Mouse (Mus musculus) embryo, embryonic 10.5 days (tissue): ENCODE measurements around the gene Mcl1.
"Not testable (repeated sequence)": the region's sequence is repeated elsewhere in the genome, so short reads cannot be mapped to it uniquely, and the experiment has no call there.

Source experiments
- DNase-seq: peaks from one replicate; pipeline ENCODE4 v3.0.0-alpha.2; 2015; ENCODE audit warnings: low spot score

The Mcl1 gene

GRCm38 (mm10) chr3:95658236-95658867, at the start of gene Mcl1:
Mcl1 (plus strand) TSS chr3:95658788.
- DNase-seq, result peak; percentile 96

DNA sequence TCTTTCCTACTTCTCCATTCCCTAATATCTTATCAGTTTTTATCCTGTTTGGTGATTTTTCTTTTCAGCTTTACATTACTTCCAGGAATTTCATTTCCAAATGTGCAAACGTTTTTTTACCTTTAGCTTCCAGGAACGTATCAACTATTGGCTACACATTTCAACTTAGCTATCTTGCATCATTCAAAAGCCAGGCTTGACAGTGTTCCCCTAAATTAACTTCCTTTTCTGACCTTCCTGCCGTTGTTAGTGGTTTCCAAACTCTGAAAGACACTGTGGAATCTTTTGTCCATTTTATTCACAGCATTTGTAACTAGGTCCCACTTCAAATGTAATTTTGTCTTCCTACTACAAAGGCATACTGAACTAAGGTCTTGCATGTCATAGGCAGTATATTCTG, 49.4 kb upstream of the Mcl1 start:
- no peak for DNase-seq

GRCm38 (mm10) chr3:95613996-95614395, 44.6 kb upstream of the Mcl1 start:
- no peak for DNase-seq

DNA sequence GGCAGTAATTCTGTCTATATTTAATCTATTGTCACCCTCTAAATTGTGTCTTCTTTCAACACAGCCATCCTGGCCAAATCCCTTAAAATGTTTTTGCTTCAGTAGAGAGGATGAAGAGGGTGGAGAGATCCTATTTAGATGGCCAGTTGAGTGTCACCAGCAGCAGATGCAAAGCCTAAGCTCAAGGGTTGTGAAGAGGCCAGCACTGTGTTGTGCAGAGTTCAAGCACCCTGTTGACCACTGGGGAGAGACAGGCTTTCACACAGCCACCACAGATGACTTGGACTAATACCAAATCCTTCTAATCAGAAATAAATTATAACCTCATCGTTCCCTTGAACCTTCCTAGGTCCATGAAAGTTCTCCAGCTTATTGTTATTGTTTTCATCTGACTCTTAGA, 40.1 kb upstream of the Mcl1 start:
- DNase-seq, result no peak

- no peak for DNase-seq
These were observed 37.3 kb upstream of the Mcl1 start for GRCm38 (mm10) chr3:95621241-95621640.

GRCm38 (mm10) chr3:95622421-95622820, 36.2 kb upstream of the Mcl1 start:
- not testable (repeated sequence) for DNase-seq

GRCm38 (mm10) chr3:95623551-95623950, 35.0 kb upstream of the Mcl1 start:
- DNase-seq, result peak; percentile 21

DNA sequence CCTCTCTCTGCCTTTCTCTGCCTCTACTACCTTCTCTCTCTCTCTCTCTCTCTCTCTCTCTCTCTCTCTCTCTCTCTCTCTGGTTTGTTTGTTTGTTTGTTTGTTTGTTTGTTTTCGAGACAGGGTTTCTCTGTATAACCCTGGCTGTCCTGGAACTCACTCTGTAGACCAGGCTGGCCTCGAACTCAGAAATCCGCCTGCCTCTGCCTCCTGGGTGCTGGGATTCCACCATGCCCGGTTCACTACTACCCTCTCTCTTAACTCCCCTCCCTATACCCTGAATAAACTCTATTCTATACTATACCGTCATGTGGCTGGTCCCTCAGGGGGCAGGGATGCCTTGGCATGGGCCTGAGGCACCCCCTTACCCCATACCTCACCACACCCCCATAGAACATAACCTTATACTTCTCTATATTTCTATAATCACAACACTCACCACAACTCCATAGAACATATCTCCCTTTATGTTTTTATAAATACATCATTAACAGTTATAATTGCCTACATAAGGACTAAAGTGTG, 34.5 kb upstream of the Mcl1 start:
- DNase-seq, result not testable (repeated sequence)

- DNase-seq, result peak; percentile 100
These were observed 33.7 kb upstream of the Mcl1 start, which contains the start of gene Ensa for GRCm38 (mm10) chr3:95624628-95625503. Ensa (plus strand) TSS chr3:95624993.

DNA sequence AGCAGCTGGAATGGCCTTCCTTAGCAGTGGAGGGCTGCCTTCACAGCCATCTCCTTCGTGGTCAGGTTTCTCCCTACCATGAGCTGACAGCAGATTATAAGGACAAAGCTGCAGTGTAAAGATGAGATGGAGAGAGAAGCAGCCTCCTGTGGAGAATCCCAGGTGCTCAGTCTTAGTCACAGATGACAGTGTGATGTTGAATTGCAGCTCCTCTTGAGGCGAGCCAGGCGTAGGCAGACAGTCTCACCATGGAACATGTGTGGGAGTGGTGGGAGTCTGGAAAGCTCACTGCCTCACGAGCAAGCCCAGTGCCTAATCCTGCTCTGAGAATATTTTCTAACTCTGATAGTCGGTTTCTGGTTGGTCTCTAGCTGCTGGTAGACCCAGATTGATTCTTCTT, 30.8 kb upstream of the Mcl1 start:
- no peak for DNase-seq

DNA sequence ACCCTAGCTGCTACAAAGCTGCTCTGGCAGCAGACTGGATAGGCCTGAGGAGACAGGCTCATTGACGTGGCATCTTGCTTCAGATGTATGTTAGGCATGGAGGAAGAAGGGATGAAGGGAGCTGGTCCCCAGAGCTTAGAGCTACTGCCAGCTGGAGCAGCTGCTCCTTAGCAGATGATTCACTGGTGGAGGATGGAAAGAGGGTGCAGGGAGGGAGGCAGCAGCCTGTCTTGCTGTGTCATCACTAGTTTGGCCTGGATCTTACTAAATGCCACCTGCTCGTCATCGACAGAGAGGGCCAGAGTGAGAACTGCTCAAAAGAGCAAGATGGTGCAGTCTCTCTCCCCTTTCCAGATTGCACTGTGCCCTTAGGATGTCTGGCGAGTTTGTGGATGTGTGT, 28.8 kb upstream of the Mcl1 start:
- DNase-seq, result no peak

- no peak for DNase-seq
These were observed 27.7 kb upstream of the Mcl1 start for GRCm38 (mm10) chr3:95630856-95631255.

DNA sequence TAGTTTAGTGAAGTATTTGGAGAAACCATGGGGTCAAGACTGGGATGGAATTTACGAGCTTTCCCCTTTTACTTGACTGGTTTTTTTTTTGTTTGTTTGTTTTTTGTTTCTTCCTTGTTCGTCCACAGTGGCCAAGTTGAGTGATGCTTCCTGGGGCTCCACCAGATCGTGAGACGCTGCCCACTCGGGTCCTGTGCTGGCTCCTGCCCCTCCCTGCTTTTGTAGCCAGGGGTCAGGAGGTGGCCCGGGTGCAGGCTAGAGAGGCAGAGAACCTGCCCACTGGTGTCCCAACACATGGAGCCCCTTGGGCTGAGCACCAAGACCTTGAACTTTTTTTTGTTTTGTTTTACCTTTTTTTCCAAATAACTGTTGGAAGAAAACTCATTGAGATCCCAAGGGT, 27.3 kb upstream of the Mcl1 start:
- DNase-seq, result no peak

GRCm38 (mm10) chr3:95632648-95633588, 25.7 kb upstream of the Mcl1 start:
- DNase-seq, result peak; percentile 48

DNA sequence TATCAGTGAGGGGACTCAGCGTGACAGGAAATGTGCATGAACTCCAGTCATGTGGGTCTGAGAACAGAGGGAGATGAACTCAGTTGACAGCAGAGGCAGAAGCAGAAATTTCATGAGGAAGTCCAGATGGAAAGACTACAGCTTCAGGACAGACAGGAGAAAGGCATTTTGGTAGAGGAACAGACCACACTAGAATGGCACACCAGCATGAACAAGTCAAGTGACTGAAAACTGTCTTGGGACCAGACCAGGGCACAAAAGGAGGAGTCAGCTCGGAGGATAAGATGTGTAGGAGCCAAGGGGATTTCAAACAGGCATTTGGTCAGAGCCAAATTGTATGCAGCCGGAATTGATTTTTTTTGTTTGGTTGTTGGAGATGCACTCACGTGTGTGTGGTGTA, 23.0 kb upstream of the Mcl1 start:
- no peak for DNase-seq

- no peak for DNase-seq
These were observed 22.5 kb upstream of the Mcl1 start for GRCm38 (mm10) chr3:95636072-95636471.

GRCm38 (mm10) chr3:95639694-95640093, 18.9 kb upstream of the Mcl1 start:
- DNase-seq, result no peak

- DNase-seq, result no peak
These were observed 15.5 kb upstream of the Mcl1 start for GRCm38 (mm10) chr3:95643097-95643496.

DNA sequence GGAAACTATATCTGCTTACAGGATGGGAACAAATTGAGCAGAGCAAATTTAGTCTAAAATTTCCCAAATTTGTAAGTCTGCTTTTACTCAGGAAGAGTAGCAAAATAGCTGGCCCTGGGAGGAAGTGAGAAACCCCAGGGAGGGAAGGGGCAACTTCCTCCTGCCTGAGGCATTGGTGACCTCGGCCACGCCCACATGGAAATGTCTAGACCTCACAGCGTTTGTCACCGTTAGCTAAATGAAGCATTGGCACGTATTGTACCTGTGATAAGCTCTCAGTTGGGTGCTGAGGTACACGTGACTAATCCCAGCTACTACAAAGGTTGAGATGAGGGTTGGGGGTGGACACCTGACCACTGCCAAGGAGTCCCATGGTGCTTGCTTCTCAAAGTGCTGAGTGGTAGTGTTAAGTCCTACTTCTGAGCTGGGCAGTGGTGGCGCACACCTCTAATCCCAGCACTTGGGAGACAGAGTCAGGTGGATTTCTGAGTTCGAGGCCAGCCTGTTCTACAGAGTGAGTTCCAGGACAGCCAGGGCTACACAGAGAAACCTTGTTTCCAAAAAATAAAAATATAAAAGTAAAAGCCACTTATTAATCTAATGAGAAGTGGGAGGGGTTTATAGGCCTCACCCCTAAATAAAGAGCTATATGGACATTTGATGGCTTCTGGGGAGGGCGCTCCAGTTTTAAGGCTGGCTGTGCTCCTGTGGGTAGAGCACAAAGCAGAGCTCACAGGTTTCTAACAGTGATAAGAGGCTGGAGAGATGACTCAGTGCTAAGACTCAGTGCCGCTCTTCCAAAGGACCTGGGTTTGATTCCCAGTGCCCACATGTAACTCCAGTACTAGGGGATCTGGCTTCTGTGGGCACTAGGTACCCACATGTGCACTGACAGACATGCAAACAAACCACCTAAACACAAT, 13.0 kb upstream of the Mcl1 start:
- no peak for DNase-seq

GRCm38 (mm10) chr3:95648016-95648415, 10.6 kb upstream of the Mcl1 start:
- DNase-seq, result no peak
